Mouse (Mus musculus) frontal cortex, postnatal 14 days (tissue): Measurements from ENCODE around the gene Cwc22.

Source experiments
- DNase-seq, 2 experiments: peaks; one replicate each; pipeline ENCODE4 v3.0.0; 2022; ENCODE audit warnings: low spot score in 2 of 2

Gene Cwc22

DNA sequence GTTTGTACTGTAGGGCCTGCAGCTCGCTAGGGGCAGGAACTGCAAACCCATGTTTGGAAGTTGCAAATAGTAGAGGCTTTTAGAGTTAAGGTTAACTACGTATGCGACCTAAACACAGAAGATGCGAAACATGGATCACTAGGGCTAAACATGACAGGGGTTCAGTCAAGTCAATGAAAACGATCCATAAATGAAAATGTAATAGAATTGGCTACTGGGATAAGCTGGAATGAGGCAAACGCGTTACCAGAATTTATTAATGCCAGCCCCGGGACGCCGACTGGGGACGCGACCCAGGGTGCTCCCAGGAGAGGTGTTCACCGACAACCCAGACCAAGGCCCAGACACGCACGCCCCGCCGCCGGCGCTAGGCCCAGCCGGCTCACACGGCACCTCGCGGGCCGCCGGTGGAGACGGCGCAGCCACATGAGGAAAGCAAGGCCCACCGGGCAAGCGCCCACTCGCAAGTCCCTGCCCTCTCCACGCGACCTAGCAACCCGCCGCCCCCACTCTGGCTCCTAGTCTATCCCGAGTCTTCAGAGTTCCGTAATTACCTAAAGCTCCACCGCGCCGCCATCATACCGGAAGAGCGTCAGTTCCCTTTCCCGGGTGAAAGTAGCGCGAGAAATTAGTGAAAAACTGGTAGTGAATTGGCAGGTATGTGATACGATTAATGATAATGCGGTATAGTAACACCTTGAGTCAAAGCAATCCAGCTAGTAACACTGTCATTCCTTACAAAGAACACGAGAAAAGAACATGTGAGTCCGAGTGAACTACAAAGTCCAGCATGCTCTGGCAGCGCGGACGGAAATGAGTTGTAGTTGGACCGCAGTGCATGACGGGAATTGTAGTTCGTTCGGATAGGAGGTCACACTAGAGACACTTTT, at the start of gene Cwc22:
Gene Cwc22 (minus strand): TSS at position 780 of the 890 bp plus-strand sequence.
- peak; percentile 78 to 84 for DNase-seq

DNA sequence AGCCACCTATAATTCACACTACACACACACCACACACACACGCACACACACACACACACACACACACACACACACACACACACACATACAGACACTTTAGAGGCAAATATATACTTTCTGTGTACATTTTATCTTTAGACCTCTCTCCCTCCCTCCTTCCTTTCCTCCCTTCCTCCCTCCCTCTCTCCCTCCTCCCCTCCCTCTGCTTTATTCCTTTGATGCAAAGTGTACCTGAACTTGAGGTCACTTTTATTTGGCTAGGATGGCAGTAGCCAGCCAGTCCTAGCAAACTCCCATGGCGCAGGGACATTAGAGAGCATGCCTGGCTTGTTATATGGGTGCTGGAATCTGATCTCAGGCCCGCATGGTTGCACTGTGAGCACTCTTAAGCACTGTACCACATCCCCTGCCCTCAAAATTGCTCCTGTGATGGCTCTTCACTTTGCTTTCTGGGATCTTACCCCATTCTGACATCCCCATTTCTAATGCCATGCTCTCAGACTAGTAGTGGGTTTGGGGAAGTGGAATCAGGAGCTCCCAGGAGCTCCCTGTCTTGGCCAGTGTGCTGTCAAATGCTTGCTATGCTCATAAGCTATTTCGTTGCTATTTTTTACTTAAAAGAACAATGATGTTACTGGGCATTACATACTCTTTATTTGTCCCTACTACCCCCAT, 47.7 kb upstream of the Cwc22 start:
- no peak for DNase-seq

DNA sequence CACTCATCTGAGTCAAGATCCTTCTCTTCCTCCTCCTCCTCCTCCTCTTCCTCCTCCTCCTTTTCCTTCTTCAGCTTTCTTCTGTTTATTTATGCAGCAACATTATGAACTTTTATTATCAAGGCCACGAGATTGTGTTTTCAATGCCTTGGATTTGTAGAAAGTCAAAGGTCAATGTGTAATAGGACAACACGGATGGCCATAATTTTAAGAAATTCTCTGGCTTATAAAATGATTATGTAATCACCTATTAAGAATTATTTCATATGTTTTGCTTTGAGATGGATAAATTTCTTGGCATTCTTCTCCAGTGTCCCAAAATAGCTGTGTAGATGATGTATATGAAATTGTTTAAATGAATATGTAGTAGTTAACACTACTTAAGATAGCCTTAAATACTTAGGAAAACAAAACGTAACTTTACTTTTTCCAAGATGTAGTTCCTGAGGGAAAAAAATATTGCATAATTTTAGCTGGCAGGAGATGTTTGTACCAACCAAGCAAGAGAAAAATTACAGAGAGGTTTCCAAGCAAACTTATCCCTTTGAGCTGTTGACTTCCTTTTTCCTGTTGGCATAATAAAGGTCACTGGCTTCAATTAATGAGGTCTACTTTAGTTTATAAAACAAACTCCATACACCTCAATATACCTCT, 46.9 kb upstream of the Cwc22 start:
- no peak for DNase-seq

DNA sequence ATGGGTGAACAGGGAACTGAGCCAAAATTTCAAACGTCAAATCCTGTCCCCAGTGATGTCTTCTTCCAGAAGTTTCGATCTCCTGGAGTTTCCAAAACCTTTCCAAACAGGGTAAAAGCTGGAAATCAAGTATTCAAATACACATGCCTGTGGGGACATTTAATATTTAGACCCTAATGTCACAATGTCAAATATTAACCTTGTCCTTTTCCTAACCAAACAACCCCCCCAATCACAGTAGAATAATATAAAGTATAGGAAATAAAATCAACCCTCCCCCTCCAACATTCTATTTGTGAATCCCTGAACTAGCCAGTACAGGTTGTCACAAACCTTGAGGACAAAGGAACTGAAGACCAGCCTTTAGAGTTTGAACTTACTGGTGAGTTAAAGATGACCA, 44.6 kb upstream of the Cwc22 start:
- no peak for DNase-seq

DNA sequence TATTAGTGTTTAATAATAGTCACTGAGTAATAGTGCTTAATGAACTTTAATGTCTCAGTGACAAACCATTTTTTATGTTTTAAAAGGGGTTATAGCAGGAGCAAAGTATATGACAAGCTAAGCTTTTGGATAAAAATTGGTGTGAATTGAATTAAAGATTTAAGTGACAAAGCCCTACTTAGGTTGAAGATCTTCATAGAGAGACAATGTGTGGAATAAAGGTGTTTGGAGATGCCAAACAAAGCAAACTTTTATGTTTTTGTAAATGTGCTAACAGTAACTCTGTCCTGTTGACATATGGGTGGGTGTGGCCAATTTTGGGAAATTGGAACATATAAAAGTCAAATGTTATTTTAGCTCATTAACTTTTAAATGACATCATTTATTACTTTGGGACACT, 43.9 kb upstream of the Cwc22 start:
- no peak for DNase-seq

DNA sequence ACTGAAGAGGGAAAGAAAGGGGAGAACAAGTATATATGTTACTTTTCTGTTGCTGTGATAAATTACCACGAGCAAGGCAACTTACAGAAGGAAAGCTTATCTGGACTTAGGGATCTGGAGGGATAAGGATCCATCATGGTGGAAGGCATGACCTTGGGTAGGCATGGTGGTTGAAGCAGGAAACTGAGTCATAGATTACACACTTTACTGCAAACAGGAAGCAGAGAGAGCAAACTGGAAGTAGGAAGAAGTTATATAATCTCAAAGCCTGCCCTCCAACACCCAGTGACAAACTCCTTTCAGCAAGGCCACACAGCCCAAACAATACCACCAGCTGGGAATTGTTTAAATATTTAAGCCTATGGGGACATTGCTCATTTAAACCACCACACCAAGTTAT, 43.2 kb upstream of the Cwc22 start:
- DNase-seq, result no peak

DNA sequence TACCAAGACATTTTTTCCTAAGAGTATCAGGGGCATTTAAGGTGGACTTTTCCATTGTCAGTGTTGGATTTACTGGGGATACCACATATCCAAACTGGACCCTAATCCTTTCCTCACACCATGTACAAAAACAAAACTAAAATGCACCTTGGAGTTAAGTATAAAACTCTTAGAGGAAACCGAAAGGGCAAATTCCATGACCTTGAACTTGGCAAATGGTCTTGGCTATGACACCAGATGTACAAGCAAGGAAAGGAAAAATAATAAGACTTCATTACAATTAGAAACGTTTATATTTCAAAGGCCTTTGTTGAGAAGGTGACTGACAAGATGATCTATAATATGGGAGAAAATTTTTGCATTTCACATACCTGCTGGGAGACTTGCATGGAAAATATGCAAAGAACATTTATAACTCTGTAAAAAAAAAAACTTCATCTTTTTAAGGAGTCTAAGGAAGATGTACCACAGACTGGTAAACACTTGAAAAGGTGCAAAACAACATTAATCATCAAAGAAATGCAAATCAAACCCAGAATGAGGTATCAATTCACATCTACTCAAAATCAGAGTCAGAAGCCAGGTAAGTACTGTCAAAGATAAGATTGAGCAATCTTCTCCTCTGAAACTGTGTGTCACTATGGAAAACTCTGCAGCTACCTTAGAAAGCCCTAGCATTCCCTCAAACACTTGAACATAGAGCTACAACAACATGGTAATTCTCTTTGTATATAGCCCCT, 40.0 kb upstream of the Cwc22 start:
- DNase-seq, result no peak

DNA sequence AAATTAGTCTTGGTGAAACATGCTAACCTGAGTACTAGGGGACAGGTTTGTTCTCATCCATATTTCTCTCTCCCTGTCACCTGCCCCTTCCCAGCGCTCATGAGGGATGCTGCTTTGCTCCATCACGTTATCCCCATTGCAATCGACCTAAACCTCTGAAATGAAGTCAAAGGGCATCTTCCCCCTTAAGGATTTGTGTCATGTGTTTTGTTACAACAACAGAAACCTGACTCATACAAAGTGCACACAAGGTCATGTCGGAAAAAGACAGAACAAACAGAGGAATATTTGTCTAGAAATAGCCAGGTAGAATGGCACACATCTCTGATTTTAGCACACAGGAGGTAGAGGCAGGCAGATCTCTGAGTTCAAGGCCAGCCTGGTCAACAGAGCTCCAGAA, 38.0 kb upstream of the Cwc22 start:
- no peak for DNase-seq

DNA sequence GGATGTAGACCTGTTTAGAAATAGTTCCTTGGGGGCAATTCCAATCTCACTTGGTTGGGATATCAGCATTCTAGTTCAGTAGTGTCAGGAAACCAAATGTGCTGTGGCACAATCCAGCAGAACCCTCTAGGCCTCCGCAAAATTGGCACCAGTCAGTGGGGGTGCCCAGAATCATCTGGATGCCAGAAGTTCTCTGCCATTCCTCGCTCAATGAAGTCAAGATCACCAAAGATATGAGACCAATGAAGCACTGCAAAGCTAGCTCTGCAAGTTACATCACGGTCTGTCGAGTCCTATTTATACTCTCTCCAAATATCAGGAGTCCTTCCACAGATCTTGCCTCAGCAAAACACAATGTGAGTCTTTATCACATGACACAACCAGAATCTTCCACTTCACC, 35.7 kb upstream of the Cwc22 start:
- no peak for DNase-seq

DNA sequence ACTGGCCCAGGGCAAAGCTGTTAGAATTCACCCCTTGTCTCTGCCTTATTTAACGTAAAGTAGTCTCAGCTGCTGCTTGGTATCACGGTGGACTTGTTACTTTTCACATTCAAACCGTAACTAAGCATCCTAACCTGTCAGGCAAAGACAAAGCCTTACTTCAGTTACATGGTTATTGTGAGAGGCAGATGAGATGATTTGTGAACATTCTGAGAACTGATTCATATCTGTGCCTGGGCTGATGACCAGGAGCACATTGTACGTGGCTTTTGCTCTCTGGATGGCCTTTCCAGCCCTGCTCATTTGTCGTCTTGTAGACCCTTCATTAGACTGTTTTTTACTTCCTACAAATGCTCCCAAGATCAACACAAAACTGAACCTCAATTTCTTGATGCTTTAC, 34.5 kb upstream of the Cwc22 start:
- DNase-seq, result no peak

DNA sequence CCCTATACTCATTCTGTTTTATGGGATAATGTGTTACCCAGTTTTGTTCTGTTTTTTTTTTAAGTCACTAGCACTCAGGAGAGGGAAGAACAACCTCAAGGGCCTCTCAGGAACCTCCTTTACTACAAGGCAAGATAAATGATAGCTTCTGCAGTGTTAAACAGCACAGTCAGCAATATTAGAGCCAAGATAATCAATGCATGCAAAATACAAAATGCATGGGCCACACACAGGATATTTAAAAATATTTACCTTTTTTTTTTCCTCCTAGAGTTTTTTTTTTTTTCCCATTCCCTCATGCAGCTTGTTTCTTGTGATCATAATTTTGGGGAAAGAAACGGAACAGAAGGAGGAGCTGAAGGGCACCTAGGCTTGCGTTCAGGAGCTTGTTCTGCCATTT, 33.3 kb upstream of the Cwc22 start:
- no peak for DNase-seq

DNA sequence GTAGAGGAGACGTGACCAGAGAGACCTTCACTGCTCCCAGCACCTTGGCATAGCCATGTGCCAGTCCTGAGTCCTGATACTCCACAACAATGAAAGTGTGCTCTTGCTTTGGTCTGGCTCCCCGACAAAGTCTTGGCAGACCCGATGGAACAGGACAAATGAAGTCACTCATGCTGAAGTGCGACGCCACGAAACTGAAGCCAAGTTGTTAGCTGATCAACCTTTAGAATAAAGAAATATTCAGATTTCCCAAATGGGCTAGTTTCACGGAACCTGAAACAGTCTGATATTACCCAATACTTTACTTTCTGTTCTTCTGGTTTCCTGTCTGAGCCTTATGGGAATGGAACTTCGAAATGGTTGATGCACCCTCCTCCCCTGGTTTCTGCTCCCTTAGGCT, 32.9 kb upstream of the Cwc22 start:
- no peak for DNase-seq

DNA sequence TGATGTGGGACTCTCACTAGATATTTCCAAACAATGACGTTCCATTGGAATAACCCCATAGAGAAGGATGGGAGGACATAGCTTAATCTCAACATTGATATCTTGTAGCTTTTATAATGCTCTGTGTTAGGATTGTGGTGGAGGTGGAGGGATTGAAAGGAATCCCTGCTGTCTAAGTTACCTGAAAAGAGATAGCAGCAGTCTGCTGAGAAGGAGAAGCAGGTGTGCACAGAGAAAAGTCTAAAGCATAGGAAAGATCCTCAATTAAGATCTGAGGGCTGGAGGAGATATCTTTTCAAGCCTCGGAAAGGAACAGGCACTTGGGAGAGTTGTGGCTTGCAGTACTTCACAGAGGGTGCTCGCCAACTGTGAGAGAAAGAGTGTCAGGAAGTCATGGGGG, 32.1 kb upstream of the Cwc22 start:
- DNase-seq, result no peak

DNA sequence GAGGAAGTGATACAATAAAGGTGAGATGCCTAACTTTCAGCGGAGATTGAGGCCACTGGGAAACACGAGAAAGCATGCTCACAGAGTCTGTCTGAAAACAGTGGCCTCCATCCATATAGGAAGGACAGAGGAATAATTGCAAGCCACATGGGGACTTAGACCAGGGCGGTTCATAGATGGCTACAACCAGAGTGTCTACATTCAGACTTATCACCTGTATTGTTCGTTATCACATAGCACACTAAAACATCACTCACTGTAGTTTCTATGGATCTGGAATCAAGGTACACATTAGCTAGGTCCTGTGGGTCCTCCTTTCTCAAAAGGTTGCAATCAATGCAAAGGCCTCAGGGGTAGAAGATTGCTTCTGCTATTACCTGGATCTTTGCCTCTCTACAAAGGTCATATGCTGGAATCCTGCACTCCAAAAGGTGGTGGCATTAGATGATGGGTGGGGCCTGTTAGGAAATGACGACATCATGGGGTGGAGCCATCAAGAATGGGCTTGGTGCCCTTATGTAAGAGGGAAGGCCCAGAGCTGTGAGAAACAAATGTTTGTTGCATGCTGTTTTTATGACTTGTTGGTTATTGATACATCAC, 30.2 kb upstream of the Cwc22 start:
- DNase-seq, result no peak

DNA sequence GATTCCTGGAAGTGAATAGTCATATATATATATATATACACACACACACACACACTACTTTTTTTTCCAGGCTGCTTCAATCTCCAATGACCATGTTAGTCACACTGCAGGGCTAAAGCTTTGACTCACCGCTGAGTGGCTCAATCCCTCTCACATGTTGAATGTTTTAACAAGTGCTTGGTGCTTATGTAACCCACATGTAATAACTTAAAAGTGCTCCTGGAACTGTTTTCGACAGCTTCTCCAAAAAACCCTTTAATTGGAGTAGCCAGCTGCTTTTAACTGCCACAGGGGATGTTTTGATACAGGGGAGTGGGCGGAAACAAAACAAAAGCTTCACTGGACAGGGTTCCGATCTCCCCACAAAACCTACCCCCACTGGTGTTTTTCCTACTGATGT, 29.4 kb upstream of the Cwc22 start:
- DNase-seq, result no peak

DNA sequence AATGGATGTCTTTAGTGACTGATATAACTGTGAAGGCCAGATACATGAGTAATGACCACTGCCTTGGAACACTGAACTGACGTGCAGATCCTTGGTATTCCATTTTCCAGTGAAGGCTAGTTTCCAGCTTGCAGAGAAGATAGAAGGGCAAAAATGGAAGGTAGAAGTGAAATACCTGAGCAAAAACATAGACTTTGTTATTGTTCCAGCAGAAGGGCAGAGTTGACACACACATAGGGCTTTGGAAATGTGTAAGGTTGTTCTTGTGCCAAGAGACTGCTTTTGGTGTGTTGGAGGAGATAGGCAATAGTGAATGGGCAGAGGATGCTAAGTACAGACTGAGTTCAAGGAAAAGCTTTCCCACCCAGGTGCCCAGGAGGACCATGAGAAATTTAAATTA, 28.8 kb upstream of the Cwc22 start:
- DNase-seq, result no peak

DNA sequence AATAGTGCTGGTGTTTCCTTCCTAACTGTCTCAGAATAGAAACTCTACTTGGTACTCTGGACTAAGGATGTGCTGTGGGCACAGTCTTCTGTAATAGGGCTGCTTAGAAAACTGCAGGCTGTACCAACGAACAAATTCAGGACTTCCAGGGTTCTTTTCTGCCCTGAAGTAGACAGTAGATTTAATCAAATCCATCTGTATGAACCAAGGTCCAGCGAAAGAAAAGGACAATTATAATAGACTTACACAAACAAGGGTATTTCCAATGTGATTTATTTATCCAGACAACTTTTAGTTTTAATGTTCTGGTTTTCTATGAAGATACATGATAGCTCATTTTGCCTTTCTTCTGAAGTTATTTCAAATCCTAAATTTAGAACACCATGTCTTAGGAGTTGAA, 28.2 kb upstream of the Cwc22 start:
- DNase-seq, result no peak

DNA sequence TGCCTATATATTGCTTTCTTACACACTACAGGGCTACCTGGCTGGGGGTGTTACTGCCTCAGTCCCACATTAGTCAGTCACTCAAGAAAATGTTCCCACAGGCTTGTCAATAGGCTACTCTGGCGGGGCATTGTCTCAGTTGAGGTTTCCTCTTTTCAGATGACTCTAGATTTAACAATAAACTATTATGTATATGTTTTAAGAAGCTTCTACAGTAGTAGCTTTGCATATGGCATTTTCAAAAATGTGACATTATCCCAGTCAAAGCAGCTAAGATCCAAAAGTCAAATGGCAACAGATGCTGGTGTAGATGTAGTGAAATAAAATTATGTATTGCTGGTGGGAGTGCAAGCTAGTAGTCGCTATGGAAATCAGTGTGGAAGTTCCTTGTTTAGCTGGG, 27.1 kb upstream of the Cwc22 start:
- DNase-seq, result no peak

DNA sequence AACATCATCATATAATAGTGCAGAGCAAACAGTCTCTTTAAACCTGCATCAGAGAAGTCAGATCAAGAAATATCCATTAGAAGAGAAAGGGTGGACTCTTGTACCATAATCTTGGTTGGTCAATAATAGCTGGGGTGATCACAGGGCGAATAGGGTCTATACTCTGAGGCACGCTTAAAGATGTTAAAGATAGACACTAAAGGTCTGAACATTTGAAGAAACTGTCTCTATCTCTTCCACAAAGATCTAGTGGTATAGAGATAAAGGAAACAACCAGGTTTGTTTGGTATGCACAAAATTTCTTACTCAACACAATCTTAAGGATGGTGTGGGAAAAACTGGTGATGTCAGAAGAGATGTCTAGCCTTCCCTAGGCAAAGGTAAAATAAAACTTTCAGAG, 26.4 kb upstream of the Cwc22 start:
- DNase-seq, result no peak

DNA sequence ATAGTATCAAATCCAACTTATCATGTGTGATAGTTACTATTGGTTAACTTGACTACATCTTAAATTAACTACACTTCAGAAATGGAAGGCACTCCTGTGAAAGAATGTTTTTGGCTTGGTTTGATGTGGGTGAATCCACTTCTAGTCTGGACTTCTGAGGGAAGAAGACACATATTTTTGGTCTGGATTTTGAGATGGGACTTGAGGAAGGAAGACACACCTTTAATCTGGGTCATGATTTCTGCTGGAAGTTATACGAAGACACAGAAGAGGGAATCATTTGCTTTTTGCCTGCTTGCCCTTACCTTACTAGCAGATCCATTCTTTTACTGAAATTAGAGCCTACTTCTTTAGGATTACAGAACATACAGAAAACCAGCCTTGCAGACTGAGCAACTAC, 25.7 kb upstream of the Cwc22 start:
- DNase-seq, result no peak

DNA sequence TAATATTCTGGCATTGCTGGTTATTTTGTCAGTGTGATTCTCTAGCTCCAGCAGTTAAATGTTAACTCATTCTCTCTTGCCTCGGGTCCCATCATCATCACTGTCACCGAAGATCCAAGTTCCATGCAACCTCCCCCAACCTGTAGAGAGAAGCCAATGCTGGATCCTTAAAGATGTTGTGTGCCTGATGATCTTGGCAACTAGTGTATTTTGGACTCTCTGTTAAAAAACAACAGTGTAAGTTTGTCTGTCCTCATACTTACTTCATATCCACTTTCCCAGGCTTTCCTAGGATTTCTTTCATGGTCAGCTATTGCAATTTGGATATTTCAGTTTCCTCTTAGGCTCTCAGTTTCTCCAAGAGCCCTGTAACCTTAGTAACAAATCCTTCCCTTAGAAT, 25.2 kb upstream of the Cwc22 start:
- DNase-seq, result no peak

DNA sequence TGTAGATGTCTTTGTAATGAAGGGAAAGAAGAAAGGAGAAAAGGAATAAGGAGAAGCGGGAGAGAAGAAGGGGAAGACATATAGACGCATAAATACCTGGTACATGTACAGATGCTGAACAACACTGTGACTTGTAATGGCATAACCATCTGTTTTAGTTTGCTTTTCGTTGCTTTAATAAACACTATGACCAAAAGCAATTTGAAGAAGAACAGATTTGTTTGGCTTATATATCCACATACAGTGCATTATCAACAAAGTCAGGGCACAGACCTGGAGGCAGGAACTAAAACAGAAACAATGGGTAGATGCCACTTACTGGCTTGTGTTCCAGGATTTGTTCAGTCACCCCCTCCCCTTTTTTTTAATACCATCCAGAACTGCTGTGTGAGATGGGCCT, 24.4 kb upstream of the Cwc22 start:
- DNase-seq, result no peak
